Mouse (Mus musculus) cerebellum, adult 11-12 months (tissue): Measurements from ENCODE around the gene Uqcrc1.

Source experiments
- DNase-seq: peaks from one replicate; pipeline ENCODE4 v3.0.0; 2022

Gene Uqcrc1

GRCm38 (mm10) chr9:108936418-108937364 is at the start of gene Uqcrc1:
Gene Uqcrc1, plus strand, starts transcription at chr9:108936633.
- peak; percentile 98 for DNase-seq

DNA sequence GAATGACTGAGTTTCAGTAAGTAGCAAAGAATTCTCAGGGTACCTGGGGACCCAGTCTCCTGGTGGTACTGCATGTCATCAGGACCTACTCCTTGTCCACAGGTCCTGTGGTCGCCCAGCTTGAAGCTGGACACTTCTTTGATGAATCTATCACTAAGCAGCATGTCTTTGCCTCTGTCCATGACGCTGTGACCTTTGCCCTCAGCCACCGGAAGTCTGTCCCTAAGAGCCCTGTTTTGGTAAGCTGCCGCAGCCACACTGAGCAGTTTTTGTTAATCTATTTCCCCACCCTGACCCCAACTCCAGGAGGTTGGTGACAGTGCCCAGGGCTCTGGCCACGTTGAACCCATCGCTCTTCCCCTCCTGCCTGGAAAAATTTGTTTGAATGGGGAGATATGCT is 24.1 kb upstream of the Uqcrc1 start:
- no peak for DNase-seq

GRCm38 (mm10) chr9:108913161-108913560 is 23.3 kb upstream of the Uqcrc1 start:
- no peak for DNase-seq

- no peak for DNase-seq
These were observed 22.8 kb upstream of the Uqcrc1 start for GRCm38 (mm10) chr9:108913621-108914020.

- DNase-seq = peak; percentile 61
These were observed 21.9 kb upstream of the Uqcrc1 start, which contains the start of gene Tmem89 for GRCm38 (mm10) chr9:108914491-108914890. Gene Tmem89, plus strand, starts transcription at chr9:108914619.

DNA sequence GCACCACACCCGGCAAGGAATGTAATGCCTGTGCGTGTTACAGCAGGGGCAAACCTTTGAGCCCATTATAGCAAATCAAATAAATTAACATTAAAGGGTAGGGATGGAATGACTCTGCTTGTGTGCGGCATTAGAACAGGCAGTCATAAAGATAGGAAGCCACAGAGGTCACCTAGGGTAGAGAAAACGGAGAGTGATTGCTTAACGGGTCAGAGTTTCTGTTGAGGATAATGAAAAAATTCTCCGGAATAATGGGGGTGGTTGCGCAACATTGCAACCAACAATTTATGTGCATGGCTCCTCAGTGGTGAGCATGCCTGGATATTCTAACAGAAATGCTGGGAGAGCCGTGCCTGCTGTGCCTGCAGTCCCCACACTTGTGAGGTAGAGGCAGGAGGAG is 10.5 kb upstream of the Uqcrc1 start:
- no peak for DNase-seq

DNA sequence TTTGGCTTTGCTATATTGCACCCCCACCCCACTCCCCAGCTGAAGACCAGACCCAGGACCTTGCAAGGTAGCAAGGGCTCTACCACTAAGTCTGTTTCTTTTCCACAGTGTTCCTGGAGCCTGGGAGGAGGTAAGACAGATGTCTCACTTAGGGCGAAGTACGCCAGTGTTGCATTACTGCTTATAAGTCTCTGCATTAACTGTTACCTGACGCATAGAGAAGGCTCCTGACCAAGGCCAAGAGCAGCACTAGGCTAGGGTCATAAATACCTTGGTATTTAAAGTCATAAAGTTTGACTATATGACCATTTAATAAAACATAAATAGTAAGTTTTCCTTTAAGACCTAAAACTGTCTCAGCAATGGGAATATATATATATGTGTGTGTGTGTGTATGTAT is 8.0 kb upstream of the Uqcrc1 start:
- no peak for DNase-seq

DNA sequence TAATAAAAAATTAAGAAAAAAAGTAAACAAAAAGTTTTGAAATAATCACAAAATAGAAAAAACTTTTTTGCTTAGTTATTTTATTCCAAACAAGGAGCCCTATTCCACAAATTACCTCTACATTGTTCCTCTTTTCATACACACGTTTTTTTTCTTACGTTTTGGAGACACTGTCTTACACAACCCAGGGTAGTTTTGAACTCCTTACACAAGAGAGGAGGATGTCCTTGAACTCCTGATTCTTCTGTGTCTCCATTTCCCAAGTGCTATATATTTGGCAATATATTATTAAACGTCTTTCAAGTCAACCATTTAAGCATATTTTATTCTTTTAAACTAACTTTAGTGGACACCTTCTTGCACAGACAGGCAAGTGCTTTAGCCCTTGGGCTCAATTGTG is 442 bp upstream of the Uqcrc1 start:
- no peak for DNase-seq

- no peak for DNase-seq
These were observed 8.7 kb downstream of the Uqcrc1 start for GRCm38 (mm10) chr9:108945111-108945510.

- DNase-seq = no peak
These were observed 9.2 kb downstream of the Uqcrc1 start for GRCm38 (mm10) chr9:108945608-108946007.

GRCm38 (mm10) chr9:108949231-108949966 is 13.0 kb downstream of the Uqcrc1 start:
- DNase-seq = peak; percentile 59

GRCm38 (mm10) chr9:108949967-108950728 is 13.7 kb downstream of the Uqcrc1 start:
- no peak for DNase-seq

GRCm38 (mm10) chr9:108953081-108953636 is 16.7 kb downstream of the Uqcrc1 start, which contains the start of gene Col7a1:
Gene Col7a1, plus strand, starts transcription at chr9:108953586.
- DNase-seq = no peak

- DNase-seq = no peak
These were observed 18.8 kb downstream of the Uqcrc1 start for GRCm38 (mm10) chr9:108955241-108955640.

DNA sequence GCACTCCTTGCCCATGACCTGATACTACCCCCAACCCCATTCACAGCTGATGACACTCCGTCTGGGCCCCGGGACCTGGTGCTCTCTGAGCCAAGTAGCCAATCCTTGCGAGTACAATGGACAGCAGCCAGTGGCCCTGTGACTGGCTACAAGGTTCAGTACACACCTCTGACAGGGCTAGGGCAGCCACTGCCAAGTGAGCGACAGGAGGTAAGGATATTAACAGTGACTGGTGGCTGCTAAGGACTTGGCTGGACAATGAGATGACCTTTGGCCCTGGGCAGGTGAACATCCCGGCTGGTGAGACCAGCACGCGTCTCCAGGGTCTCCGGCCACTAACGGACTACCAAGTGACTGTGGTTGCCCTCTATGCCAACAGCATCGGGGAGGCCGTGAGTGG is 19.4 kb downstream of the Uqcrc1 start:
- no peak for DNase-seq

- DNase-seq = no peak
These were observed 27.1 kb downstream of the Uqcrc1 start for GRCm38 (mm10) chr9:108963577-108963976.

DNA sequence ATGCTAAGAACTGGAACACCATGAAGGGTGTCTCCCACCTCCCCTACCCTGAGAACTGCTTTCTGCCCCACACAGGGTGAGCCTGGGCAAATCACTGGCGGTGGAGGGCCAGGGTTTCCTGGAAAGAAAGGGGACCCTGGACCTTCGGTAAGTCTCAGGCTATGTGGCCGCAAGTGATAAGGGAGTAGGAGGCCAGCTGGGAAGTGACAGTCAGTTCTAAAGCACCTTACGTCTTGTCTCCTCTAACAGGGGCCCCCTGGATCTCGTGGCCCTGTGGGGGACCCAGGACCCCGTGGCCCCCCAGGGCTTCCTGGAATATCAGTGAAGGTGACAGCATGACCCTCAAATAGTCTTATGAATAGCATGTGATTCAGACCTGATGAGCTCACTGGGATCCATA is 27.9 kb downstream of the Uqcrc1 start:
- DNase-seq = no peak

GRCm38 (mm10) chr9:108970623-108971022 is 34.2 kb downstream of the Uqcrc1 start:
- DNase-seq = no peak

GRCm38 (mm10) chr9:108976483-108976882 is 40.0 kb downstream of the Uqcrc1 start:
- DNase-seq = no peak

DNA sequence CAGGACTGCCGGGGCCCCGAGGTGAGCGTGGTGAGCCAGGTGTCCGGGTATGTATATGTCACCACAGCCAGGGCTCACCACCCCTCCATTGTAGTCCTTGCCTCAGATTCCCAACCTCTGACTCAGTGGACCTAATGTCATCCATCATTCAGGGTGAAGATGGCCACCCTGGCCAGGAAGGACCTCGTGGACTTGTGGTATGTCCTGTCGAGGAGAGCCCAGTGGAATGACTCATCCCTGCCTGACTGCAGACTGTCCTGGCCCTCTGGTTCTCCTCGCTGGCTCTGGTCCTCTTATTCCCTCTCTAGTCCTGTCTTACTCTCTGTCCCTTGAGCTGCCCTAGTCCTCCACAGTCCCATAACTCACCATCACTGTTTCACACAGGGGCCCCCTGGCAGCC is 41.5 kb downstream of the Uqcrc1 start:
- no peak for DNase-seq

DNA sequence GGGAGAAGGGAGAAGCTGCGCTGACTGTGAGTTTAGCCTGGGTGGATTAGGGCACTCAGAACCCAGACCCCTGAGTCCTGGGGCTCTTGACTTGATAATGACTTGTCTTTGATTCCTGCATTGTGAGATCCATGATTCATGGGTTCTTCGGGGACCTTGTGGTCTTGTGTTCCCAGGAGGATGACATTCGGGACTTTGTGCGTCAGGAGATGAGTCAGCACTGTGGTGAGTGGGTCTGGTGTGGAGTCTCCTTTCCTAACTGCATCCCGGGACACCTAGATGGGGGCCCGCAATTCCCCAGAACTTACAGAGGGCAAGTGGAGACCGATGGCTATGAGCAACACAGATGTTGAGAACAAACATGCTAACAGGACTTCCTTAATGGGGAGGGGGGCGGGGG is 46.1 kb downstream of the Uqcrc1 start:
- DNase-seq = no peak

GRCm38 (mm10) chr9:108983209-108983608 is 46.8 kb downstream of the Uqcrc1 start:
- no peak for DNase-seq

GRCm38 (mm10) chr9:108985710-108986109 is 49.3 kb downstream of the Uqcrc1 start, which contains the start of gene Ucn2:
Gene Ucn2, plus strand, starts transcription at chr9:108986010.
- DNase-seq = no peak
